Mouse (Mus musculus) neural tube, embryonic 12.5 days (tissue): ENCODE measurements around the gene Kirrel. TPM values are rescaled to one million over a fixed set of nuclear protein-coding genes. Genes with fewer than 3 reads are reported as not detected.

Experiments used
- ATAC-seq: fragments of 200-750 bp; cut with Nextera tagmentation; 2 replicates; pipeline ENCODE4 v1.8.0; 2017; ENCODE audit warnings: low read depth, mild to moderate bottlenecking, moderate TSS enrichment, moderate library complexity; ENCODE audit not compliant: low FRiP score
- H3K27ac ChIP-seq: fragments of 300-500 bp; sonication (generic); 2 replicates; pipeline ENCODE4 v1.5.1; 2016
- H3K27me3 ChIP-seq: fragments of 300-500 bp; sonication (generic); replicated peaks from 2 replicates; pipeline ENCODE4 v1.6.1; 2016; ENCODE audit warnings: mild to moderate bottlenecking
- H3K36me3 ChIP-seq: fragments of 300-500 bp; sonication (generic); 2 replicates; pipeline ENCODE4 v1.6.1; 2016; ENCODE audit warnings: mild to moderate bottlenecking
- H3K4me1 ChIP-seq: fragments of 300-500 bp; sonication (generic); 2 replicates; pipeline ENCODE4 v1.6.1; 2016
- H3K4me2 ChIP-seq: fragments of 300-500 bp; sonication (generic); replicated peaks from 2 replicates; pipeline ENCODE4 v1.6.1; 2016; ENCODE audit warnings: mild to moderate bottlenecking
- H3K4me3 ChIP-seq: fragments of 300-500 bp; sonication (generic); 2 replicates; pipeline ENCODE4 v1.5.1; 2016
- H3K9ac ChIP-seq: fragments of 300-500 bp; sonication (generic); 2 replicates; pipeline ENCODE4 v1.6.1; 2016; ENCODE audit warnings: mild to moderate bottlenecking
- H3K9me3 ChIP-seq: fragments of 300-500 bp; sonication (generic); 2 replicates; pipeline ENCODE4 v1.6.1; 2016; ENCODE audit warnings: mild to moderate bottlenecking
- WGBS: fragments of 180-500 bp; shearing (Covaris S2); methylation state at CpG from one replicate; pipeline ENCODE4 v1.1.7; 2016; 5-methylcytosine and 5-hydroxymethylcytosine counted together
- polyA plus RNA-seq: library from polyadenylated mRNA; unstranded; fragments of >200 nt; fragmentation: Nextera tagmentation; extraction: Ambion mirVana; gene quantifications from 2 replicates; pipeline ENCODE4 v1.2.1, GENCODE M21; 2016

Kirrel gene
- polyA plus RNA-seq, 1 experiment from 2014 or later = 13.2 TPM

GRCm38 (mm10) chr3:87151294-87151826 is 23.2 kb downstream of the Kirrel start:
- Histone ChIP-seq H3K4me2 (peak overlapping the region; percentile 44), H3K9ac (peak overlapping the region; percentile 33; the same call in 1 of the 2 replicates), H3K9me3 (no peaks in the 10 kb centered on the region), H3K36me3 (0 out of 2 replicates have a peak, but pooled peaks cover 3% of the 10 kb centered on the region), H3K4me1 (peaks cover 56% of the 10 kb centered on the region), H3K27me3 (no peaks in the 10 kb centered on the region), H3K4me3 (no peak overlapping the region), H3K27ac (peak overlapping the region; percentile 66)
- no peak for ATAC-seq
- 60% methylated on average over 2 of the region's 2 CpGs for WGBS

GRCm38 (mm10) chr3:87150689-87151244 is 23.8 kb downstream of the Kirrel start:
- no peaks in the 10 kb centered on the region for H3K9me3 ChIP-seq
- peak; percentile 39 for ATAC-seq
- 0 out of 2 replicates have a peak, but pooled peaks cover 4% of the 10 kb centered on the region for H3K36me3 ChIP-seq
- H3K27me3 ChIP-seq = no peaks in the 10 kb centered on the region
- H3K4me3 ChIP-seq = no peak overlapping the region
- H3K9ac ChIP-seq = peak overlapping the region; percentile 33
- peaks cover 56% of the 10 kb centered on the region for H3K4me1 ChIP-seq
- peak overlapping the region; percentile 44 for H3K4me2 ChIP-seq
- peak overlapping the region; percentile 66 for H3K27ac ChIP-seq
- WGBS = 3% methylated on average over 16 of the region's 16 CpGs

- ATAC-seq = no peak; the same call in 1 of the 2 replicates
- Histone ChIP-seq H3K36me3 (0 out of 2 replicates have a peak, but pooled peaks cover 4% of the 10 kb centered on the region), H3K4me3 (no peak overlapping the region), H3K27me3 (no peaks in the 10 kb centered on the region), H3K4me1 (peaks cover 52% of the 10 kb centered on the region), H3K27ac (peak overlapping the region; percentile 68), H3K9ac (peak overlapping the region; percentile 33), H3K4me2 (peak overlapping the region; percentile 44), H3K9me3 (no peaks in the 10 kb centered on the region)
- 14% methylated on average over 8 of the region's 8 CpGs for WGBS
Observed at GRCm38 (mm10) chr3:87150056-87150688, 24.4 kb downstream of the Kirrel start.

GRCm38 (mm10) chr3:87149425-87149824 is 25.1 kb downstream of the Kirrel start:
- no peak overlapping the region for H3K9ac ChIP-seq
- H3K27ac ChIP-seq = no peak overlapping the region
- no peak for ATAC-seq
- 0 out of 2 replicates have a peak, but pooled peaks cover 4% of the 10 kb centered on the region for H3K36me3 ChIP-seq
- H3K4me2 ChIP-seq = no peak overlapping the region
- WGBS = 65% methylated on average over 10 of the region's 10 CpGs
- H3K4me1 ChIP-seq = peaks cover 50% of the 10 kb centered on the region
- H3K9me3 ChIP-seq = no peaks in the 10 kb centered on the region
- no peak overlapping the region for H3K4me3 ChIP-seq
- no peaks in the 10 kb centered on the region for H3K27me3 ChIP-seq

- ATAC-seq = no peak
- 51% methylated on average over 6 of the region's 6 CpGs for WGBS
- H3K27ac ChIP-seq = no peak overlapping the region
Observed at GRCm38 (mm10) chr3:87144476-87145240, 29.9 kb downstream of the Kirrel start.

GRCm38 (mm10) chr3:87140284-87140683 is 34.3 kb downstream of the Kirrel start:
- WGBS = 78% methylated on average over 5 of the region's 5 CpGs
- H3K36me3 ChIP-seq = peaks cover 12% of the 10 kb centered on the region
- ATAC-seq = no peak
- H3K9ac ChIP-seq = no peak overlapping the region
- H3K27ac ChIP-seq = no peak overlapping the region
- no peak overlapping the region for H3K4me3 ChIP-seq
- no peak overlapping the region for H3K4me2 ChIP-seq
- H3K4me1 ChIP-seq = peaks cover 9% of the 10 kb centered on the region; the same call in 1 of the 2 replicates
- H3K9me3 ChIP-seq = no peaks in the 10 kb centered on the region
- no peaks in the 10 kb centered on the region for H3K27me3 ChIP-seq

More at GRCm38 (mm10) chr3:87144476-87145240, 29.9 kb downstream of the Kirrel start:
- no peak overlapping the region for H3K4me2 ChIP-seq
- H3K9me3 ChIP-seq = no peaks in the 10 kb centered on the region
- H3K4me3 ChIP-seq = no peak overlapping the region
- peaks cover 10% of the 10 kb centered on the region; the same call in 1 of the 2 replicates for H3K4me1 ChIP-seq
- no peaks in the 10 kb centered on the region for H3K27me3 ChIP-seq
- 0 out of 2 replicates have a peak, but pooled peaks cover 4% of the 10 kb centered on the region for H3K36me3 ChIP-seq
- no peak overlapping the region for H3K9ac ChIP-seq

- peaks cover 28% of the 10 kb centered on the region for H3K36me3 ChIP-seq
- no peaks in the 10 kb centered on the region for H3K9me3 ChIP-seq
- no peak overlapping the region for H3K9ac ChIP-seq
- 0 out of 2 replicates have a peak, but pooled peaks cover 5% of the 10 kb centered on the region for H3K4me1 ChIP-seq
- H3K4me2 ChIP-seq = no peak overlapping the region
- no peak for ATAC-seq
- H3K27me3 ChIP-seq = no peaks in the 10 kb centered on the region
- 53% methylated on average over 7 of the region's 7 CpGs for WGBS
- no peak overlapping the region for H3K27ac ChIP-seq
- no peak overlapping the region for H3K4me3 ChIP-seq
Observed at GRCm38 (mm10) chr3:87136782-87137181, 37.8 kb downstream of the Kirrel start.

- Histone ChIP-seq H3K27ac (no peak overlapping the region), H3K4me2 (no peak overlapping the region), H3K4me3 (no peak overlapping the region), H3K9me3 (no peaks in the 10 kb centered on the region), H3K4me1 (peaks cover 17% of the 10 kb centered on the region), H3K36me3 (peaks cover 28% of the 10 kb centered on the region), H3K9ac (no peak overlapping the region), H3K27me3 (no peaks in the 10 kb centered on the region)
- ATAC-seq = no peak
Observed at GRCm38 (mm10) chr3:87134951-87135350, 39.6 kb downstream of the Kirrel start.

GRCm38 (mm10) chr3:87131694-87132347 is 42.7 kb downstream of the Kirrel start:
- H3K4me2 ChIP-seq = no peak overlapping the region
- H3K27ac ChIP-seq = no peak overlapping the region
- H3K4me1 ChIP-seq = peaks cover 16% of the 10 kb centered on the region
- no peak overlapping the region for H3K4me3 ChIP-seq
- WGBS = 82% methylated on average over 11 of the region's 11 CpGs
- no peak for ATAC-seq
- no peaks in the 10 kb centered on the region for H3K9me3 ChIP-seq
- H3K9ac ChIP-seq = no peak overlapping the region
- H3K36me3 ChIP-seq = peaks cover 25% of the 10 kb centered on the region
- H3K27me3 ChIP-seq = no peaks in the 10 kb centered on the region

- H3K4me3 ChIP-seq = no peak overlapping the region
- WGBS = 56% methylated on average over 6 of the region's 6 CpGs
- no peak overlapping the region for H3K27ac ChIP-seq
- no peaks in the 10 kb centered on the region for H3K9me3 ChIP-seq
- peaks cover 21% of the 10 kb centered on the region for H3K36me3 ChIP-seq
- H3K4me2 ChIP-seq = no peak overlapping the region
- peaks cover 13% of the 10 kb centered on the region for H3K4me1 ChIP-seq
- ATAC-seq = no peak
- no peak overlapping the region for H3K9ac ChIP-seq
- H3K27me3 ChIP-seq = no peaks in the 10 kb centered on the region
Observed at GRCm38 (mm10) chr3:87130933-87131332, 43.6 kb downstream of the Kirrel start.

GRCm38 (mm10) chr3:87123795-87124194 is 50.8 kb downstream of the Kirrel start:
- ATAC-seq = no peak

More at GRCm38 (mm10) chr3:87123795-87124194, 50.8 kb downstream of the Kirrel start:
- H3K9ac ChIP-seq = no peak overlapping the region
- H3K27ac ChIP-seq = no peak overlapping the region
- H3K36me3 ChIP-seq = peaks cover 12% of the 10 kb centered on the region; the same call in 1 of the 2 replicates
- peaks cover 3% of the 10 kb centered on the region; the same call in 1 of the 2 replicates for H3K4me1 ChIP-seq
- H3K9me3 ChIP-seq = no peaks in the 10 kb centered on the region
- H3K4me3 ChIP-seq = no peak overlapping the region
- 93% methylated on average over 6 of the region's 6 CpGs for WGBS
- H3K4me2 ChIP-seq = no peak overlapping the region
- H3K27me3 ChIP-seq = no peaks in the 10 kb centered on the region
